Mouse (Mus musculus) lung, adult 2 months (tissue): Measurements from ENCODE around the gene Slc25a13. TPM values are rescaled to one million over a fixed set of nuclear protein-coding genes. Genes with fewer than 3 reads are reported as not detected.

Experiments used
- DNase-seq: peaks from one replicate; pipeline ENCODE4 v3.0.0; 2022
- H3K4me1 ChIP-seq: fragments of 200-500 bp; 2 replicates; pipeline ENCODE4 v1.6.1; 2011; ENCODE audit warnings: low read length; ENCODE audit not compliant: control insufficient read depth, insufficient read depth
- H3K4me3 ChIP-seq: fragments of 200-500 bp; replicated peaks from 2 replicates; pipeline ENCODE3; 2011; ENCODE audit warnings: low read depth, mild to moderate bottlenecking, control low read depth, low read length; ENCODE audit errors: extremely low read depth
- CTCF ChIP-seq: fragments of 200-500 bp; IDR thresholded peaks from 2 replicates; pipeline ENCODE4 v1.5.1; 2011; ENCODE audit warnings: mild to moderate bottlenecking, low read length, control low read depth; ENCODE audit not compliant: insufficient read depth
- POLR2A ChIP-seq: fragments of 200-500 bp; IDR thresholded peaks from 2 replicates; pipeline ENCODE4 v1.6.1; 2011; ENCODE audit warnings: low read depth, mild to moderate bottlenecking, control low read depth, low read length, borderline replicate concordance; ENCODE audit errors: extremely low read depth
- WGBS: fragments of 180-500 bp; shearing (Covaris S2); methylation state at CpG from one replicate; pipeline ENCODE4 v1.1.7; 2018; 5-methylcytosine and 5-hydroxymethylcytosine counted together
- polyA plus RNA-seq: library from polyadenylated mRNA; depleted of rRNA; stranded (reverse); fragments of >200 nt; gene quantifications from 2 replicates; pipeline ENCODE4 v1.2.3, GENCODE M21; 2012

The Slc25a13 gene
- polyA plus RNA-seq, 1 experiment: 2.7 TPM

GRCm38 (mm10) chr6:6016931-6017330 lies 200.0 kb downstream of the Slc25a13 start:
- Histone ChIP-seq H3K4me1 (no peaks in the 10 kb centered on the region), H3K4me3 (no peak overlapping the region)
- DNase-seq: no peak
- WGBS: 53% methylated on average over 9 of the region's 9 CpGs
- TF ChIP-seq POLR2A: no peak
- TF ChIP-seq CTCF: no peak

GRCm38 (mm10) chr6:6015616-6016015 lies 201.4 kb downstream of the Slc25a13 start:
- TF ChIP-seq POLR2A (no peak), CTCF (no peak)
- WGBS: 49% methylated on average over 15 of the region's 15 CpGs
- no peaks in the 10 kb centered on the region for H3K4me1 ChIP-seq
- no peak for DNase-seq
- no peak overlapping the region for H3K4me3 ChIP-seq

GRCm38 (mm10) chr6:6011364-6011763 lies 205.6 kb downstream of the Slc25a13 start:
- no peak for TF ChIP-seq CTCF
- no peak for TF ChIP-seq POLR2A
- DNase-seq: no peak
- WGBS: 85% methylated on average over 2 of the region's 2 CpGs
- no peaks in the 10 kb centered on the region for H3K4me1 ChIP-seq
- no peak overlapping the region for H3K4me3 ChIP-seq

GRCm38 (mm10) chr6:6005762-6006431 lies 211.1 kb downstream of the Slc25a13 start:
- H3K4me1 ChIP-seq: peaks cover 2% of the 10 kb centered on the region; the same call in 1 of the 2 replicates
- TF ChIP-seq POLR2A (no peak), CTCF (peak; percentile 84)
- H3K4me3 ChIP-seq: peak overlapping the region; percentile 70
- peak; percentile 58 for DNase-seq
- WGBS: 5% methylated on average over 42 of the region's 42 CpGs

- no peak for DNase-seq
- TF ChIP-seq POLR2A (no peak), CTCF (no peak)
- 41% methylated on average over 12 of the region's 12 CpGs for WGBS
- peak overlapping the region; percentile 6 for H3K4me3 ChIP-seq
- H3K4me1 ChIP-seq: peaks cover 2% of the 10 kb centered on the region; the same call in 1 of the 2 replicates
Observed at GRCm38 (mm10) chr6:6004756-6005485, 212.1 kb downstream of the Slc25a13 start.

- Histone ChIP-seq H3K4me3 (no peak overlapping the region), H3K4me1 (peaks cover 2% of the 10 kb centered on the region; the same call in 1 of the 2 replicates)
- WGBS: 73% methylated on average over 3 of the region's 3 CpGs
- no peak for DNase-seq
- TF ChIP-seq POLR2A (no peak), CTCF (no peak)
Observed at GRCm38 (mm10) chr6:6002061-6002460, 214.9 kb downstream of the Slc25a13 start.

- no peak for DNase-seq
- TF ChIP-seq CTCF (no peak), POLR2A (no peak)
- no peaks in the 10 kb centered on the region for H3K4me1 ChIP-seq
- H3K4me3 ChIP-seq: no peak overlapping the region
- WGBS: 54% methylated on average over 6 of the region's 6 CpGs
Observed at GRCm38 (mm10) chr6:5997535-5997934, 219.4 kb downstream of the Slc25a13 start.

- TF ChIP-seq POLR2A (no peak), CTCF (no peak)
- 31% methylated on average over 7 of the region's 7 CpGs for WGBS
- Histone ChIP-seq H3K4me3 (no peak overlapping the region), H3K4me1 (no peaks in the 10 kb centered on the region)
- no peak for DNase-seq
Observed at GRCm38 (mm10) chr6:5993056-5993455, 223.9 kb downstream of the Slc25a13 start.

GRCm38 (mm10) chr6:5991817-5992755 lies 224.9 kb downstream of the Slc25a13 start:
- TF ChIP-seq CTCF (no peak), POLR2A (no peak)
- WGBS: 36% methylated on average over 25 of the region's 25 CpGs
- DNase-seq: no peak

More at GRCm38 (mm10) chr6:5991817-5992755, 224.9 kb downstream of the Slc25a13 start:
- no peaks in the 10 kb centered on the region for H3K4me1 ChIP-seq
- H3K4me3 ChIP-seq: no peak overlapping the region
